Mouse (Mus musculus): ENCODE measurements around the gene Zic5.

DNA sequence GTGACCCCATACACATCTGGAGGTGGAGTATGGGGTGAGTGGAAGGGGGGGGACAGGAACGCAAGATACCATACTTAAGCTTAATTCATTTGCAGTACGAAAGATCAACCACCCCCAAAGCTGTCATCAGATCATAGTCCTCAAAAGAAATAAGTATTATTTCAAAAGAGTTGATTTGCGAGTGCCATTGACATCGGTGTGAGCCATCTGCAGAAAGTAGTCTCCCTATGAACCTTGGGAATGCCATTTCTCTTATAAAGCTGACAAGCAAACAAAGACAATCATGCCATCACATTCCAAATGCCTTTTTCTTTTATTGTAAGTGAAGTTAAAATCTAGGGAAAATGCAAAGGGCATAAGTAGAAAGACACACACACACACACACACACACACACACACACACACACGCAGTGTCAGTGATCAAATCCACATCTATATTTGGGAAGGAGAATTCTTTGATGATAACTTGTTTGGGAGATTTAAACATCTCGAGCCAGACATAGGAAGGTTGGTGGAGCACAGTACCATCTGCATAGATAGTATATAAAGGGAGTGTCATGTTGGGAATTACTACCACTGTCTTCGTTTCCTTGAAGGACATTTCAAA, 1.4 kb upstream of the Zic5 start:
- TF ChIP-seq CTCF (IDR thresholded peaks at IDR 0.05; ENCODE audit: extremely low read depth, insufficient read depth, low read length) (no peak), POLR2A (IDR thresholded peaks at IDR 0.05; ENCODE audit: extremely low read depth, insufficient read depth, low read length) (no peak)

All from cortical plate, adult 2 months (tissue).